Mouse (Mus musculus) left cerebral cortex, postnatal 25 days (tissue): ENCODE results near the gene Fbxl16. TPM values are rescaled to one million over a fixed set of nuclear protein-coding genes. Genes with fewer than 3 reads are reported as not detected.

Experiments used
- DNase-seq, 2 experiments: peaks; one replicate each; pipeline ENCODE4 v3.0.0; 2022; ENCODE audit warnings: low spot score in 2 of 2, mixed read lengths in 1 of 2
- intact Hi-C: fragments of 180-260 bp; cut with DNase I; formaldehyde crosslinking; loops from one replicate; pipeline ENCODE4 v1.15.1; 2025
- microRNA-seq, 2 experiments: library from miRNA; unstranded; fragments of <30 nt; microRNA quantifications; one replicate each; pipeline ENCODE4 v1.2.0; 2022
- total RNA-seq, 2 experiments: library from RNA; stranded (reverse); gene quantifications; 2 replicates each; pipeline ENCODE4 v1.2.3; 2021

The Fbxl16 gene
- total RNA-seq, 2 experiments from 2014 or later, result 648 to 673 TPM

DNA sequence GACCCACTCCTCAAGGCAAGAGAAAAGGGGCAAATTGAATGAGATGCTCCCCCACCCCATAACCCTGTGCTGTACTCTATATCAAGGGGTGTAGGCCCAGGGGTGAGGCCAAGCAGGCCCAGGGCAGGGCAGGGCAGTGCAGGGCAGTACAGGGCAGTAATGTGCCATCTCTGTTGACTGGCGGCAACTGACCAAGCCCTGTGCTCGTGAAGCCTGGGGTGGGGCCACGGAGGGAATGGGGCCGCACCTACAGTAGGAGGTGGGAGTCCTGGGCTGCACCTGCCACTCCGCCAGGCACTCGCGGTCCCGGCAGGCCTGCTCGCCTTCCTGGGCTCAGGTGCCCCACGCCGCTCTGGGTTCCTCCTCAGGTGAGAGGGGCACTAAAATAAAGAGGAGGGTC lies 56.4 kb downstream of the Fbxl16 start:
- DNase-seq, result no peak
- intact Hi-C loops, result no loop called here

DNA sequence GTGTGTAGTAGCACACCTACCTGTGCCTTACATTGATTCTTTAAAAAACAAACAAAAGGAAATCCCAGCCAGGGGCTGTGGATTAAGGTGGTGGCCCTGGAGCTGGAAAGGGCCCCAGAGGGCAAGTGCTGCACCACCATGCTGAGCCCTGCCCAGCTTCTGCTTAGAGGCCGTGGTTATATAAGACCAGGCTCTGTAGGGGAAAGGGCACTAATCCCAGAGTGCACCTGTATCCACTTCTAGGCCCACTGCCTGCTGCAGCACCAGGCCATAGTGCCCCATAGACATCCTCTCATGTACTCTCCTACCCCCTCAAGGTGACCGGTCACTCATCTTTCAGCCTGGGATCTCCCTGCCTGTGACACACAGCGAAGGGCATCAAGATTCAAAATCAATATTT lies 57.3 kb downstream of the Fbxl16 start:
- DNase-seq, result no peak
- intact Hi-C loops, result no loop called here

DNA sequence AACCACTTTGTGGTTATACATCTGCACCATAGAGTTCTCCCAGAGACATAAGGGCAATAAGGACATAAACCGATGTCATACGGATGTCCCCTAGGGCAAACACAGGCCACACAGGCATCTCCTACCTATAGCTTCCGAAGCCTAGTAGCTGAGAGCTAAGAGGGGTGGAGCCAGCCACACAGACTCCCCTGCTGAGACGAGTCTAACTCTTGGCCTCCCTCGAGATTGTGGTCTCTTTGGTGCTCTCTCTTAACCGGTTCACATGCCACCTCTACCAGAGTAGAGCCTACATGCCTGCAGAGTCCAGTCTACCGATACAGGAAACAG lies 58.6 kb downstream of the Fbxl16 start:
- intact Hi-C loops, result no loop called here
- DNase-seq, result no peak

DNA sequence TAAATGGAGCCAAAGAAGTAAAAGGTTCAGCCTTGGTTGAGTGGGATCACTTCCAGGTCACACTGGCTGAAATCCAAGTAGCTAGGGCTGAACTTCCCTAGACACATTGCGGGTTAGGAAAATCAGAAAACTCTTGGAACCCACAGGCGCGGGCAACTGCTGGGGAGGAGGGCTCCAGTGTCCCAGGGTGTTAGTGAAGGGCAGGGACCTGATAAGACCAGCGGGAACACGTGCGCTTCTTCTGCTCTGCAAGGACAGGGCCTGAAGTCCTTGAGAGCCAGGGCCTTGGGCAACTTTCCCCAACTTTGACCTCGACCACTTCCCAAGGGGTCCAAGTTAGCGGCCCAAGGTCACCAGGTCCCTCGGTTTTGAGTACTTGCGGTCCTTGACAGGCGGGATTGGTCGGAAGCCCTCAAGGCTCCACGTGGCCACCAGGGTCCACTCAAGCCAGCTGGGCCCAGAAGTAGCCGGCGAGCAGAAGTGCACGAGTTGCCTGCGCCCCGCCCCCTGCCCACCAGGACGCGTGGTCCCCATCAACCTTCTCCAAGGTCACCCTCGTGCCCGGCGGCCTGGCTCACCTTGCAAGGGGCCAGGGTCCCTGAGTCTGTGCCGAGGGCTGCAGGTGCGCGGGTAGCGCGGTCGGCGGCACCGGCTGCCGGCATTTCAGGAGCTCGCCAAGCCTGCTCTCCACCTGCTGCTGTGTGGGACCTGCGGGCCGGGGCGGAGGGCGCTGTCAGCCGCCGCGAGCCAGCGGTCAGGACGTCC lies 59.1 kb downstream of the Fbxl16 start:
- DNase-seq, result no peak
- intact Hi-C loops, result no loop called here

DNA sequence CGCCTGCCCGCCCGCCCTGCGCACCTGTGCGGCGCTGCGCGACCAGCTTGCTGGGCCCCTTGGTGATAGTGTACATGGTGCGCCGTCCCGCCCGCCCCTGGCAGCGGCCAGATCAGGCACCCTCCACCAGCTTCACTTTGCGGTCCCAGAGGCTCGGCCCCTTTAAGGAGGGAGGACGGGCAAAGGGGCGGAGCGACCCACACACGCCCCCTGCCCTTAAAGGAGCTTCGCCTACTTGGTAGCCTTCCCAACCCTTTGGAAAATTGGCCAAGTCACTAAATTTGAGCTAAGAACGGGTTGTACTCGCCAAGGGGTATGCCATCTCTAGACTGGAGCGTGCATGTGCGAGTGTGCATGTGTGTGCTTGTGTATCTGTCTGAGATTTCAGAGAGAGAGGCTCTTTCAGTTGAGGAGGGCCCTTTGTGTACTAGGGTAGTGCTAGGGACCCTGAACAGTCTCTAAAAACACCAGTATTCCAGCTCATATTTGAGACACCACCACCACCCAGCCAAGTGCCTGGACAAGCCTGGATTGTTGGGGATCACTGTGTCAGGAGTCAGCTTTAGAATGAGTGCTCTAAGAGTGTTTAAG lies 59.8 kb downstream of the Fbxl16 start, which contains the start of gene Mcrip2:
Mcrip2 (minus strand) TSS at position 164 of the 591 bp plus-strand sequence.
- intact Hi-C loops, result no loop called here
- peak; percentile 81 to 86 for DNase-seq

DNA sequence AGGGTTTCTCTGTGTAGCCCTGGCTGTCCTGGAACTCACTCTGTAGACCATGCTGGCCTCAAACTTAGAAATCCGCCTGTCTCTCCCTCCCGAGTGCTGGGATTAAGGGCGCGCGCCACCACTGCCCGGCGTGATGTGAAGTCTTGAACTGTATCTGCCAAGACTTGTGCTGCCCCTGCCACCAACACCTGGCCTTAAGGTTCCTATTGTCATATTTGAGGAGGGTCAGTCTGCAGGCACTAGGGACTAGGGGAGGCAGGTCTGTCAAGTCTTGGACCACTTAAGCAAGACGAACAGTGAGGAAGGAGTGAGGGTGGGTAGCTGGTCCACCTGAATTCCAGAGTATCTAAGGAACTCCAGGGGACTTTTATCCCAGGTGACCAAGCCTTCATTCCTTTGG lies 60.6 kb downstream of the Fbxl16 start:
- intact Hi-C loops, result no loop called here
- DNase-seq, result no peak

DNA sequence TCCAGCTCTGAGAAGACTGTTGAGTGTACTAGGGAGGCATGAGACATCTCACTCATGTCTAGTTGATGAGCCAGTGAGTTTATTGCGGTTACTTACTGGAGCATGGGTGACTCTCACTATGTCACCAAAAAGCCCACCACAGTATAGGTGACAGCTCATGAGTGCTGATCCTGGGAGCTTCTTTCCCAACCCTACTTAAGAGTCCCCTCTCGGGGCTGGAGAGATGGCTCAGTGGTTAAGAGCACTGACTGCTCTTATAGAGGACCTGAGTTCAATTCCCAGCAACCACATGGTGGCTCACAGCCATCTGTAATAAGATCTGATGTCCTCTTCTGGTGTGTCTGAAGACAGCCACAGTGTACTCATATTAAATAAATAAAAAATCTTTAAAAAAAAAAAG lies 61.1 kb downstream of the Fbxl16 start:
- no peak for DNase-seq
- intact Hi-C loops, result no loop called here

Small RNA genes lying within 50 kb of the gene (microRNA-seq; reads per million reads assigned to microRNA genes)
- gene Mir3082 (3.4 to 5.0 reads per million in 2 experiments), gene Mir6966 (0.99 to 3.4 reads per million in 2 experiments)

Other genes with a start within 250 kb of the Fbxl16 start
- gene Sox8, start 238.4 kb upstream of the Fbxl16 start, total RNA-seq, result 10 to 100 TPM; 52.1 to 55.3 TPM
- gene Lmf1, start 230.0 kb upstream of the Fbxl16 start, total RNA-seq, result 10 to 100 TPM; 20.4 to 23.7 TPM
- gene Gng13, start 91.9 kb upstream of the Fbxl16 start, total RNA-seq, result 100 to 1,000 TPM; 176 to 196 TPM
- gene Chtf18, start 81.7 kb upstream of the Fbxl16 start, total RNA-seq, result 1 to 10 TPM; 2.4 to 3.0 TPM
- 10 to 100 TPM; 46.9 to 48.7 TPM for gene Rpusd1, start 81.4 kb upstream of the Fbxl16 start, total RNA-seq
- under 1 TPM in 1 of 2 experiments, not detected in 1; 0.25 TPM for gene Mslnl, start 73.0 kb upstream of the Fbxl16 start, total RNA-seq
- gene Msln, start 54.7 kb upstream of the Fbxl16 start, total RNA-seq, result 1 to 10 TPM; 2.2 to 3.8 TPM
- 10 to 100 TPM; 33.4 to 34.4 TPM for gene Narfl, start 35.3 kb upstream of the Fbxl16 start, total RNA-seq
- 100 to 1,000 TPM; 109 to 122 TPM for gene Haghl, start 23.4 kb upstream of the Fbxl16 start, total RNA-seq
- under 1 TPM in 1 of 2 experiments, not detected in 1; 0.21 TPM for gene Ccdc78, start 22.5 kb upstream of the Fbxl16 start, total RNA-seq
- gene Fam173a, start 16.2 kb upstream of the Fbxl16 start, total RNA-seq, result 10 to 100 TPM; 79.7 to 82.2 TPM
- gene AC134908.4, start 13.4 kb upstream of the Fbxl16 start, total RNA-seq, result 1 to 10 TPM in 1 of 2 experiments, not detected in 1; 1.0 TPM
- 10 to 100 TPM; 72.5 to 86.7 TPM for gene Metrn, start 11.9 kb upstream of the Fbxl16 start, total RNA-seq
- 10 to 100 TPM; 25.1 to 25.4 TPM for gene Wdr24, start 14.5 kb downstream of the Fbxl16 start, total RNA-seq
- 10 to 100 TPM; 55.9 to 57.6 TPM for gene Jmjd8, start 19.8 kb downstream of the Fbxl16 start, total RNA-seq
- gene Stub1, start 24.3 kb downstream of the Fbxl16 start, total RNA-seq, result 100 to 1,000 TPM; 171 to 173 TPM
- 10 to 100 TPM; 59.0 to 59.7 TPM for gene Rhbdl1, start 28.2 kb downstream of the Fbxl16 start, total RNA-seq
- 10 to 100 TPM; 23.0 to 25.2 TPM for gene Gm20683, start 32.7 kb downstream of the Fbxl16 start, total RNA-seq
- gene Rhot2, start 35.8 kb downstream of the Fbxl16 start, total RNA-seq, result 10 to 100 TPM; 76.9 to 84.4 TPM
- gene Wdr90, start 52.4 kb downstream of the Fbxl16 start, total RNA-seq, result 10 to 100 TPM; 29.8 to 31.4 TPM
- 10 to 100 TPM; 21.1 to 22.2 TPM for gene Mcrip2, start 59.7 kb downstream of the Fbxl16 start, total RNA-seq
- 10 to 100 TPM; 34.8 to 38.1 TPM for gene Mettl26, start 66.0 kb downstream of the Fbxl16 start, total RNA-seq
- gene Wfikkn1, start 71.8 kb downstream of the Fbxl16 start, total RNA-seq, result 1 to 10 TPM; 1.3 to 2.5 TPM
- gene Rab40c, start 110.6 kb downstream of the Fbxl16 start, total RNA-seq, result 10 to 100 TPM; 46.7 to 50.9 TPM
- gene Pigq, start 135.9 kb downstream of the Fbxl16 start, total RNA-seq, result 100 to 1,000 TPM; 116 to 118 TPM
- not detected for gene Nhlrc4, start 135.9 kb downstream of the Fbxl16 start, total RNA-seq
- under 1 TPM in 1 of 2 experiments, not detected in 1; 0.23 TPM for gene A930017K11Rik, start 143.5 kb downstream of the Fbxl16 start, total RNA-seq
- gene Capn15, start 176.7 kb downstream of the Fbxl16 start, total RNA-seq, result 10 to 100 TPM; 47.0 to 51.6 TPM